Mouse (Mus musculus) kidney, postnatal 36 days (tissue): ENCODE measurements around the gene Samd11.

Experiments used
- DNase-seq, 2 experiments: peaks; one replicate each; pipeline ENCODE4 v3.0.0; 2021 to 2022; ENCODE audit warnings: mixed read lengths in 2 of 2

The Samd11 gene

GRCm38 (mm10) chr4:156213134-156213533 lies 42.3 kb downstream of the Samd11 start:
- no peak for DNase-seq

GRCm38 (mm10) chr4:156209963-156210635 lies 45.4 kb downstream of the Samd11 start:
- DNase-seq, result no peak

DNA sequence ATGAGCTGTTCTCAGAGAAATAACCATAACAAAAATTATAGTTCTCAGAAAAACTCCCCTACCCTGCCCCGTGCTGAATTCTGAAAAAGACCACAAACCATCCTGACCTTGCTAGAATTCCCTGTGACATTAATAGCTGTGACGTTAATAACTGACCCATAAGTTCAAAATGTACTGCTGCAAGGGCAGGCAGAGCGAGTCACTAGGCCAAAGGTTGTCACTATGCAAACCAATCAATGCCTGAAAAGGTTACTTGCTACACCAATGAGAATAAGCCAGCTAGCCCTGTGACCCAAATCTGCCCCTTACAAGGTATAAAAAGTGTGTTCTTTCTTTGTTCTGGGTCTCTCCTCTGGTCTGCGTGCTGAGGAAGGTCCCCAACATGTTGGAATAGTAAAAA lies 46.6 kb downstream of the Samd11 start:
- no peak for DNase-seq

DNA sequence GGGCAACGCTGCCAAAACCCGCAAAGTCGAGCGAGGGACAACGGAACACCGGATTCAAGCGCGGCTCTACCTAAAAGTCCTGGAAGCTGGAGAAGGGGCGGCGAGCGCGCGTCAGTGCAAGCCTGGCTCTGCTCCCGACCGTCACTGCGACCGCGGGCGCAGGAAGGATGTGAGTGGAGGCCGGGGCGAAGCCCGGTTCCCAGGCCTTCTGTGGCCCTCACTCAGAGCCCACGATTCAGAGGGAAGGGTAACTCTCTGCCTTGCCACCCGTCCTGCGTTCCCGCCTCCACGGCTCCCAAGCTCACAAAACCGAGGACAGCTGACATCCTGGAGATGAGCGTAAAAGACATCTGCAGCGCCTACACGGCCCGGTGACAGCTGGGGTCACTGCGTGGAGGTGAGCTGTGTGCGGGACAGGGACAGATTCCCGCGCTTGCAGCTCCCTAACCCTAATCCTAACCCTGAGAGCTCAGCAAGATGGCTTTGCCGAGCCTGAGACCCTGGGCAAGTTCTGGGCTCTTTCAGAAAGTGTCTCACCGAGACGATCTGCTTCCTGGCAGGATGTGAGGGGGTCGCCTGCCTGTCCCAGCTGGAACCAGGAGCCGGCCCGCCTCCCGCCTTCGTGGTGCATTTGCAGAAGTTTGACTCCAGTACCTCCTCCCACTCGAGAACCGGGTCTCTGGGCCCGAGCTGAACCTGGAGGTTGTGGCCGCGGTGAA lies 51.9 kb downstream of the Samd11 start:
- DNase-seq, result peak in 1 of 2 experiments; percentile 51

DNA sequence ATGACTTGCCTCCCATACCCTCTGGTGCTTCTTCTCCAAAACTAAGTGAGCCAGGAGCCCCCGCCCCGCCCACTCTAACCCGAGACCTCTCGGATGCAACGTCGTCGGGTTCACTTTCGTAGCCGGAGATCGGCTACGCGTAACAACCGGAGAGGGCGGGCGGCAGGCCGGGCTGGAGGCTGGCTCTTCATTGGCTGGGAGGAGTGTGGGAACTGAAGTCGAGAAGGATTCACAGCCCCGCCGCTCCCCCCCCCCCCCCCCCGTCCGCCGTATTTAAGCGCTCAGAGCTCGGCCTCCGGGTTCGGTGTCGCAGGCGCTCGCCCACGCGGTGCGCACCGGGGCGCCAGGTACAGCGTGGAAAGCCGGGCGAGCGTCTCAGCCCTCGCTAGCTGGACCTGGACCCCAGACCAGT lies 52.5 kb downstream of the Samd11 start, which contains the start of gene AW011738:
TSS of gene AW011738 (plus strand) at position 304 of the 412 bp plus-strand sequence.
- peak; percentile 76 to 88 for DNase-seq

GRCm38 (mm10) chr4:156202462-156202893 lies 53.0 kb downstream of the Samd11 start:
- DNase-seq, result no peak

DNA sequence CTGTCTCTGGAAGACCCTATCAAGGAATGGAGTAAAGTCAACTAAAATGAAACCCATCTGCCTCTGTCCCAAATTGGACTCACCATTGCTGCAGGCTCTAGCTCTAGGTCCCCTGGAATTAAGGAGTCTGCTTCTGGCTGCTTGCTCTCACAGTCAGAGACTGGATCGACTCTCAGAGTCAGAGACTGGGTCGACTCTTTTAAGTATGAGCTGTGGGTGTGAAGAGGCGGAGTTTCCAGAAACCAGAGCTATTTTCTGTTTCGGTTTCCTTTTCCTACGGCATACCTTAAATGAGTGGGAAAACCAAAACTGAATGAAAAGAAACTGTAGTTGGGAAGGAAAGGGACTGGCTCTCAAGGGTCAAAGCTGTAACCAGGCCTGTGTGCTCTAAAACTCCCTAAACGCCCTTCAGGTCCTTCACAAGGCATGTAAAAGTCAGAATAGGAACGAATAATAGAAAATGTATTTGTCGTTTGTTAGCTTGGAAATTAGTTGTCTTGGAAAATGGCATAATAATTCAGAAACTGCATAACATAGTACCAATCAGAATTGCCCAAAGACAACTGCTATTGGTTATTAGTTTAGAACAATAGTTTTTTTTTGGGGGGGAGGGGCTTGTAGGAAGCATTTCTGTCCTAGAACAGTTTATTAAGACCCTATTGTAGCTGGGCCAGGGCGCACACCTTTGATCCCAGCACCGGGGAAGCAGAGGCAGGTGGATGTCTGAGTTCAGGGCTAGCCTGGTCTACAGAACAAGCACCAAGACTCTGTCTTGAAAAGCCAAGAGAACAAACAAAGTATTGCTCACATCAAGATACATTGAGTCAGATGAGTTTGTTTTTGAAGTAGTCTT lies 54.6 kb downstream of the Samd11 start, which contains the start of gene Isg15:
TSS of gene Isg15 (minus strand) at position 196 of the 853 bp plus-strand sequence.
- DNase-seq, result peak; percentile 43 to 54

- peak; percentile 95 to 97 for DNase-seq
Observed at GRCm38 (mm10) chr4:156197829-156198205, 57.6 kb downstream of the Samd11 start.

- peak; percentile 69 to 87 for DNase-seq
Observed at GRCm38 (mm10) chr4:156197131-156197828, 58.2 kb downstream of the Samd11 start, which contains the start of gene Agrn. Gene Agrn (minus strand): TSS chr4:156197488.
